Mouse (Mus musculus) embryonic fibroblast, embryonic 13.5 days (primary cell): ENCODE measurements around the gene Dchs2.

ENCODE experiments used
- CTCF ChIP-seq: IDR thresholded peaks from 2 replicates; pipeline ENCODE4 v1.5.1; 2011; ENCODE audit warnings: mild to moderate bottlenecking, control low read depth, low read length, moderate library complexity, borderline replicate concordance; ENCODE audit not compliant: insufficient read depth
- POLR2A ChIP-seq: IDR thresholded peaks from 2 replicates; pipeline ENCODE4 v1.6.1; 2011; ENCODE audit warnings: low read depth, mild to moderate bottlenecking, control low read depth, low read length, moderate library complexity

DNA sequence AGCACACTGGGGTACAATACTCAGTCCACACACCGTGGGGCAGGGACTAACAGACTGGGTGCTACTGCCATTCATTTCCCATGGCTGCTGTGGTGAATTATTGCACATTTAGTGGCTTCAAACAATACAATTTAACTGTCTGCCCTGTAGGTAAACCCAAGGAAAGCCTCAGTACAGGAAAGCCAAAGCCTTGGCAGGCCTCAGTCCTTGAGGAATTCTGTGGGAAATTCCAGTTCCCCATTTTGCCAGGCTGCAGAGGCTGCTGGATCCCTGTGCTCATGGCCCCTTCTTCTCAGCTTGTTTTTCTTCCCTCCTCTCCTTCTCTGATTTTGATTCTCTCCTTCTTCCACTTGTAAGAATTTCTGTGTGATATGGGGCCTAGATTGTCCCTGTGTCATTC, 12.8 kb upstream of the Dchs2 start:
- TF ChIP-seq POLR2A (no peak), CTCF (no peak)
